Mouse (Mus musculus): ENCODE measurements at regions not wholly inside any gene's neighbourhood (a gene's known extent, or its start where the extent isn't known, plus 50 kb on each side); places are given as distances from the start of the nearest gene placed in this dataset.

- no peaks in the 10 kb centered on the region for H3K9me3 ChIP-seq (ENCODE audit: control insufficient read depth, low read length)
- 73% methylated on average over 3 of the region's 3 CpGs for WGBS
- DNase-seq (ENCODE audit: low spot score, missing footprints) (no peak), ATAC-seq (ENCODE audit: low FRiP score) (peak; percentile 78)
- no peaks in the 10 kb centered on the region for H3K27me3 ChIP-seq (ENCODE audit: control insufficient read depth, insufficient read depth, low read length)
- no peak overlapping the region for H3K9ac ChIP-seq (ENCODE audit: low read length)
- H3K4me2 ChIP-seq = no peak overlapping the region
- peaks cover 2% of the 10 kb centered on the region; the same call in 1 of the 2 replicates for H3K4me1 ChIP-seq (ENCODE audit: control insufficient read depth, insufficient read depth, low read length)
- no peak overlapping the region for H3K27ac ChIP-seq (ENCODE audit: low read depth, low read length)
- no peak overlapping the region for H3K4me3 ChIP-seq (ENCODE audit: low read depth, low read length)
- H3K36me3 ChIP-seq (ENCODE audit: control insufficient read depth, insufficient read depth, low read length) = no peaks in the 10 kb centered on the region
Observed at GRCm38 (mm10) chr8:33078125-33078524, 350.4 kb upstream of the 5930422O12Rik start.

DNA sequence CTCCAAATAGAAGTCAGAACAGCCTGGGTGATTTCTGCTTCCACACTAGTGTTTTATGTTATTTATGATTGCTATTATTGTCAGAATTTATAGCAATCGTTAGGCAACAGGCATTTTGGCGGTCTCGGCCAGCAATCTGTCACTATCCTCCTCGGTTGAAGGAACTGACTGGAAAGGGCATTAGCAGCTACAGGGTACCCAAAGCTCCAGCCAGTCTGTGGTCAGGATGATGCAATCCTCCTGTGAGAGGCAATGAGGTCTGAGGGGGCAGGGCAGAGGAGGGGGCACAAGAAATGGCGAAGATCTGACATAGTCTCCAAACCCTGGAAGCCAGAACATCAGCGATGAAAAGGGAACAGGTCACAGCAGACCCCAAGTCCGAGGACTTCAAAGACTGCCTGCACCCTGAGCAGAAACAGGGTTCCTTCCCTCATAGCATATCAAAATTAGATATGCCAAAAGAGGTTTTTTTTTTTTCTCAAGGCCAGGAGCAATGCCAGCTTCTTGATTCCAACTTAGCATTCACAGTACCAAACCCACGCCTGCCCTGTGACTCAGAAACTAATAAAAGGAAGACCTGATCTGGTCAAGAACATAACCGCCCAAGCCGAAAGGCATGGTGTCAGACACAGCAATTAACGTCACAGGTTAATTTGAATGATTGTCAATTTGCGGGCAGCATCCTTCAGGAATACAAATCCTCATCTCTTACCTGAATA lies 348.5 kb upstream of the 5930422O12Rik start:
- no peak overlapping the region for H3K9ac ChIP-seq (ENCODE audit: low read length)
- WGBS = 86% methylated on average over 12 of the region's 12 CpGs
- no peak overlapping the region for H3K4me3 ChIP-seq (ENCODE audit: low read depth, low read length)
- no peaks in the 10 kb centered on the region for H3K27me3 ChIP-seq (ENCODE audit: control insufficient read depth, insufficient read depth, low read length)
- ATAC-seq (ENCODE audit: low FRiP score) = no peak
- H3K4me2 ChIP-seq = no peak overlapping the region
- peaks cover 2% of the 10 kb centered on the region; the same call in 1 of the 2 replicates for H3K4me1 ChIP-seq (ENCODE audit: control insufficient read depth, insufficient read depth, low read length)
- no peaks in the 10 kb centered on the region for H3K9me3 ChIP-seq (ENCODE audit: control insufficient read depth, low read length)
- no peak overlapping the region for H3K27ac ChIP-seq (ENCODE audit: low read depth, low read length)
- no peaks in the 10 kb centered on the region for H3K36me3 ChIP-seq (ENCODE audit: control insufficient read depth, insufficient read depth, low read length)
- no peak for DNase-seq (ENCODE audit: low spot score, missing footprints)

GRCm38 (mm10) chr8:33081941-33082340 lies 346.6 kb upstream of the 5930422O12Rik start:
- Histone ChIP-seq H3K36me3 (ENCODE audit: control insufficient read depth, insufficient read depth, low read length) (no peaks in the 10 kb centered on the region), H3K27ac (ENCODE audit: low read depth, low read length) (no peak overlapping the region), H3K9ac (ENCODE audit: low read length) (no peak overlapping the region), H3K27me3 (ENCODE audit: control insufficient read depth, insufficient read depth, low read length) (no peaks in the 10 kb centered on the region), H3K4me1 (ENCODE audit: control insufficient read depth, insufficient read depth, low read length) (peaks cover 2% of the 10 kb centered on the region; the same call in 1 of the 2 replicates), H3K4me3 (ENCODE audit: low read depth, low read length) (no peak overlapping the region), H3K9me3 (ENCODE audit: control insufficient read depth, low read length) (no peaks in the 10 kb centered on the region), H3K4me2 (no peak overlapping the region)
- no peak for DNase-seq (ENCODE audit: low spot score, missing footprints)
- ATAC-seq (ENCODE audit: low FRiP score) = no peak
- 79% methylated on average over 4 of the region's 4 CpGs for WGBS

- DNase-seq (ENCODE audit: low spot score, missing footprints) = no peak
Observed at GRCm38 (mm10) chr8:33085461-33085860, 343.0 kb upstream of the 5930422O12Rik start.

GRCm38 (mm10) chr8:33089731-33090130 lies 338.8 kb upstream of the 5930422O12Rik start:
- 78% methylated on average over 3 of the region's 3 CpGs for WGBS
- no peak overlapping the region for H3K9ac ChIP-seq (ENCODE audit: low read length)
- no peaks in the 10 kb centered on the region for H3K27me3 ChIP-seq (ENCODE audit: control insufficient read depth, insufficient read depth, low read length)
- no peaks in the 10 kb centered on the region for H3K36me3 ChIP-seq (ENCODE audit: control insufficient read depth, insufficient read depth, low read length)
- no peak overlapping the region for H3K27ac ChIP-seq (ENCODE audit: low read depth, low read length)
- no peak overlapping the region for H3K4me2 ChIP-seq
- H3K4me1 ChIP-seq (ENCODE audit: control insufficient read depth, insufficient read depth, low read length) = no peaks in the 10 kb centered on the region
- H3K4me3 ChIP-seq (ENCODE audit: low read depth, low read length) = no peak overlapping the region
- no peaks in the 10 kb centered on the region for H3K9me3 ChIP-seq (ENCODE audit: control insufficient read depth, low read length)
- DNase-seq (ENCODE audit: low spot score, missing footprints) (no peak), ATAC-seq (ENCODE audit: low FRiP score) (no peak)

More at GRCm38 (mm10) chr8:33085461-33085860, 343.0 kb upstream of the 5930422O12Rik start:
- Histone ChIP-seq H3K4me2 (no peak overlapping the region), H3K36me3 (ENCODE audit: control insufficient read depth, insufficient read depth, low read length) (no peaks in the 10 kb centered on the region), H3K9me3 (ENCODE audit: control insufficient read depth, low read length) (no peaks in the 10 kb centered on the region), H3K4me3 (ENCODE audit: low read depth, low read length) (no peak overlapping the region), H3K27me3 (ENCODE audit: control insufficient read depth, insufficient read depth, low read length) (no peaks in the 10 kb centered on the region), H3K27ac (ENCODE audit: low read depth, low read length) (no peak overlapping the region), H3K9ac (ENCODE audit: low read length) (no peak overlapping the region), H3K4me1 (ENCODE audit: control insufficient read depth, insufficient read depth, low read length) (no peaks in the 10 kb centered on the region)
- 37% methylated on average over 5 of the region's 5 CpGs for WGBS
- ATAC-seq (ENCODE audit: low FRiP score) = 0 out of 2 replicates have a peak, but pooled peaks have one; percentile 42

DNA sequence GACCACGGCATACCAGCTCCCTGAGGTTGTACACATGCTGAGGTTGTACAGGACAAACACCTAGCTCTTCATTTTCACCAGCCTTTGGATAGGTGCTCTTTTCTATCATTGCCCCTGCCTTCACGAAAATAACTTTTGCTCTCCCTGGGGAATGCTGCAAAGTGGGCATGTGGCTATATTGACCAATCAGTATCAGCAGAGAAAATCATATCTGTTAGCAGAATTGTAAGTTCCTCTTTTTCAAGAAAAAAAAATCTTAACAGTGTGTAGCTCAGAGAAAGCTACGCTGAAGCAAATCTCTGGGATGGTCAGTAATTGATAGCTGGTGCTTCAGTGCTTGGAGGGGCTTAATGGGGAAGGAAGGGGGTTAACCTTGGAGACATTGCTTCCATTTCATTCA lies 319.6 kb upstream of the 5930422O12Rik start:
- no peaks in the 10 kb centered on the region for H3K36me3 ChIP-seq (ENCODE audit: control insufficient read depth, insufficient read depth, low read length)
- ATAC-seq (ENCODE audit: low FRiP score) (no peak), DNase-seq (ENCODE audit: low spot score, missing footprints) (no peak)
- H3K9ac ChIP-seq (ENCODE audit: low read length) = no peak overlapping the region
- H3K9me3 ChIP-seq (ENCODE audit: control insufficient read depth, low read length) = no peaks in the 10 kb centered on the region
- no peak overlapping the region for H3K4me2 ChIP-seq
- no peaks in the 10 kb centered on the region for H3K4me1 ChIP-seq (ENCODE audit: control insufficient read depth, insufficient read depth, low read length)
- H3K27ac ChIP-seq (ENCODE audit: low read depth, low read length) = no peak overlapping the region
- H3K27me3 ChIP-seq (ENCODE audit: control insufficient read depth, insufficient read depth, low read length) = no peaks in the 10 kb centered on the region
- WGBS = 86% methylated on average over 3 of the region's 3 CpGs
- no peak overlapping the region for H3K4me3 ChIP-seq (ENCODE audit: low read depth, low read length)

GRCm38 (mm10) chr8:33115271-33116236 lies 313.0 kb upstream of the 5930422O12Rik start:
- Histone ChIP-seq H3K9me3 (ENCODE audit: control insufficient read depth, low read length) (no peaks in the 10 kb centered on the region), H3K4me2 (no peak overlapping the region), H3K27ac (ENCODE audit: low read depth, low read length) (no peak overlapping the region), H3K4me3 (ENCODE audit: low read depth, low read length) (no peak overlapping the region), H3K9ac (ENCODE audit: low read length) (no peak overlapping the region), H3K27me3 (ENCODE audit: control insufficient read depth, insufficient read depth, low read length) (no peaks in the 10 kb centered on the region), H3K36me3 (ENCODE audit: control insufficient read depth, insufficient read depth, low read length) (no peaks in the 10 kb centered on the region), H3K4me1 (ENCODE audit: control insufficient read depth, insufficient read depth, low read length) (no peaks in the 10 kb centered on the region)
- DNase-seq (ENCODE audit: low spot score, missing footprints) = no peak
- ATAC-seq (ENCODE audit: low FRiP score) = no peak
- 86% methylated on average over 17 of the region's 17 CpGs for WGBS

- ATAC-seq (ENCODE audit: low FRiP score) (no peak), DNase-seq (ENCODE audit: low spot score, missing footprints) (no peak)
- WGBS = 88% methylated on average over 3 of the region's 3 CpGs
- no peaks in the 10 kb centered on the region for H3K27me3 ChIP-seq (ENCODE audit: control insufficient read depth, insufficient read depth, low read length)
- no peaks in the 10 kb centered on the region for H3K9me3 ChIP-seq (ENCODE audit: control insufficient read depth, low read length)
- no peak overlapping the region for H3K4me2 ChIP-seq
- no peak overlapping the region for H3K4me3 ChIP-seq (ENCODE audit: low read depth, low read length)
- no peak overlapping the region for H3K9ac ChIP-seq (ENCODE audit: low read length)
- H3K36me3 ChIP-seq (ENCODE audit: control insufficient read depth, insufficient read depth, low read length) = no peaks in the 10 kb centered on the region
- H3K27ac ChIP-seq (ENCODE audit: low read depth, low read length) = no peak overlapping the region
- H3K4me1 ChIP-seq (ENCODE audit: control insufficient read depth, insufficient read depth, low read length) = no peaks in the 10 kb centered on the region
Observed at GRCm38 (mm10) chr8:33123061-33123587, 305.4 kb upstream of the 5930422O12Rik start.

DNA sequence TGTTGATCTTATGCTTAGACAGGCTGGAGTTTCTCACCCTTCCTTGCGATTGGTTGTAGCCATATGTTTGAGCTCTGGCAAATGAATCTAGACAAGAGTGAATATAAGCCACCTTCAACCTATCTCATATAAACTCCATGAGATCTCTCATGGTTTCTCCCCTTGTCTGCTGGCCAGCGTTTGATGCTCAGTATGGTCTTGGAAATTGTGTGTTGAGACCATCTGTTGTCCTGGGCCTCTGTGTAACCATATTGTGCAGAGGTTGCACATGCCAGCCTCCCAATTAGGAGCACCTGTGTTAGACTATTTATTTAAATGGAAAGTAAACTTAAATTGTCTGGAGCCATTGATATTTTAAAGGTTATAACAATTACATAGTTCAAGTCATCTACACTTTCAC lies 301.5 kb upstream of the 5930422O12Rik start:
- no peak for ATAC-seq (ENCODE audit: low FRiP score)
- Histone ChIP-seq H3K4me1 (ENCODE audit: control insufficient read depth, insufficient read depth, low read length) (no peaks in the 10 kb centered on the region), H3K36me3 (ENCODE audit: control insufficient read depth, insufficient read depth, low read length) (no peaks in the 10 kb centered on the region), H3K9me3 (ENCODE audit: control insufficient read depth, low read length) (no peaks in the 10 kb centered on the region), H3K9ac (ENCODE audit: low read length) (no peak overlapping the region), H3K4me2 (no peak overlapping the region), H3K27ac (ENCODE audit: low read depth, low read length) (no peak overlapping the region), H3K27me3 (ENCODE audit: control insufficient read depth, insufficient read depth, low read length) (no peaks in the 10 kb centered on the region), H3K4me3 (ENCODE audit: low read depth, low read length) (no peak overlapping the region)
- WGBS = 95% methylated on average over 2 of the region's 2 CpGs
- DNase-seq (ENCODE audit: low spot score, missing footprints) = no peak

Measured in midbrain, embryonic 11.5 days (tissue).